In the genomic region with DNA sequence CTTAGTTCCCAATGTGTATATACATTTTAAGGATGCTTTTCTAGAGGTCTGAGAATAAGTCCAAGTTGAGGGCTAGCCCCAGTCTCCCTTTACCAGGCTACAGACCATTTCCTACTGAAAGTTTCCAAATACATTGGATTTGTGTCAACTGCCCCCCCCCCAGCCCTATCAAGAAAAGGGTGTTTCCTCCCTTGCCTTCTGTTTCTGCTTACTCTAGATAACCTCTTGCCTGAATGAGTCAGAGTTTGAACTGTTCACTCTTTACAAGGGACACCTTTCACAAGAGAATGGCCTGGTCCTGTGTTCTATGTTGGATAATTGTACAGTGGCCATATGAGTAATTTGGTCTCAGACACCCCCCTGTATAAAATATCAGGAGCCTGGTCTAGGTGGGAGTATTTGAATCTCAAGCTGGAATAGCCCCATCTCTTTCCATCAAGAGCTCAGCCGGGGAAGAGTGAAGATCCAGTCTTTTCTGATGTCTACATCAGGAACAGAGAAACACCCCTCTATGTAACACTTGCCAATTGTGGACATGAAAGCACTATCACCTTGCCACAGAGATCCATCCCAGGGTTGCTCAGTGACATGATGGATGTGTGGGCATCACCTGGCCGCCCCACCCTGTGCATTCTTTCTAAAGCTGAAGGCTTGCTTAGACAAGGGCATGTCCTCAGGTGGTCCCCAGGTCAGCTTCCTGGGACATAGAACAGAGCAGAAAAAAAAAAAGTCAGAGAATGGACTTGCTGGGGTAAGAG, we compare ENCODE assay signal across 19 mouse cellular contexts. TPM values are rescaled to one million over a fixed set of nuclear protein-coding genes. Genes with fewer than 3 reads are reported as not detected.
DNase-seq lines count a peak whose midpoint lies in the region; ATAC-seq and TF ChIP-seq lines count a peak whose summit lies in the region.
"Had no signal": no experiment of that assay in that cellular context is flagged by ENCODE, and none has a peak within 500 bp of the region (broad histone marks: within the 10 kb centered on the region; RNA-seq: fewer than 3 reads in every experiment).

No protein-coding gene starts in this region.

- TF ChIP-seq CTCF in G1E (IDR thresholded peaks at IDR 0.05; ENCODE audit: low read depth, low read length) = no peak

- no peaks in the 10 kb centered on the region for H3K36me3 ChIP-seq in G1E (replicated peaks)
- no peaks in the 10 kb centered on the region for H3K36me3 ChIP-seq in intestine, embryonic 16.5 days (ENCODE audit: control insufficient read depth, insufficient read depth, low read length)
- H3K36me3 ChIP-seq in neural tube, embryonic 15.5 days = no peaks in the 10 kb centered on the region
- no peaks in the 10 kb centered on the region for H3K36me3 ChIP-seq in midbrain, embryonic 14.5 days (ENCODE audit: control insufficient read depth, insufficient read depth, low read length)
- H3K36me3 ChIP-seq: embryonic facial prominence, embryonic 13.5 days; forebrain, embryonic 12.5 days; kidney, embryonic 15.5 days; limb, embryonic 15.5 days; midbrain, embryonic 12.5 days had no signal

- H3K4me2 ChIP-seq in intestine, embryonic 16.5 days (ENCODE audit: low read depth, low read length) = no peak overlapping the region
- H3K4me2 ChIP-seq in neural tube, embryonic 15.5 days = no peak overlapping the region
- no peak overlapping the region for H3K4me2 ChIP-seq in midbrain, embryonic 14.5 days (ENCODE audit: low read length)
- H3K4me2 ChIP-seq: embryonic facial prominence, embryonic 13.5 days; forebrain, embryonic 12.5 days; kidney, embryonic 15.5 days; limb, embryonic 15.5 days; midbrain, embryonic 12.5 days had no signal

- DNase-seq in G1E (ENCODE audit: low spot score) = no peak
- DNase-seq in MEL-GATA-1-ER (ENCODE audit: extremely low read depth, low read depth) = peak; percentile 70
- no peak for DNase-seq in adrenal gland, adult 18-20 months (ENCODE audit: low spot score in 2 of 2)
- DNase-seq in midbrain, embryonic 14.5 days = no peak
- DNase-seq: cerebellum, adult 11-12 months; heart, adult 11 months; heart, postnatal 4 days; lung, postnatal 14 days had no signal

- no peak overlapping the region for H3K27ac ChIP-seq in intestine, embryonic 16.5 days (ENCODE audit: low read length)
- H3K27ac ChIP-seq in neural tube, embryonic 15.5 days (replicated peaks) = no peak overlapping the region
- no peak overlapping the region for H3K27ac ChIP-seq in midbrain, embryonic 14.5 days (replicated peaks; ENCODE audit: low read depth, low read length)
- H3K27ac ChIP-seq: embryonic facial prominence, embryonic 13.5 days; forebrain, embryonic 12.5 days; kidney, embryonic 15.5 days; layer of hippocampus, adult 2 months; limb, embryonic 15.5 days; midbrain, embryonic 12.5 days had no signal

- peaks cover 47% of the 10 kb centered on the region for H3K27me3 ChIP-seq in G1E (ENCODE audit: insufficient read depth, low read length)
- H3K27me3 ChIP-seq in intestine, embryonic 16.5 days (replicated peaks; ENCODE audit: control insufficient read depth, insufficient read depth, low read length) = no peaks in the 10 kb centered on the region
- H3K27me3 ChIP-seq in neural tube, embryonic 15.5 days (replicated peaks) = no peaks in the 10 kb centered on the region
- H3K27me3 ChIP-seq in midbrain, embryonic 14.5 days (ENCODE audit: control insufficient read depth, insufficient read depth, low read length) = no peaks in the 10 kb centered on the region
- H3K27me3 ChIP-seq: embryonic facial prominence, embryonic 13.5 days; kidney, embryonic 15.5 days; limb, embryonic 15.5 days; Patski had no signal

- peaks cover 16% of the 10 kb centered on the region; the same call in 1 of the 2 replicates for H3K4me1 ChIP-seq in G1E (ENCODE audit: insufficient read depth, low read depth, low read length)
- peaks cover 9% of the 10 kb centered on the region for H3K4me1 ChIP-seq in intestine, embryonic 16.5 days (ENCODE audit: control insufficient read depth, insufficient read depth, low read length)
- peaks cover 7% of the 10 kb centered on the region for H3K4me1 ChIP-seq in neural tube, embryonic 15.5 days
- no peaks in the 10 kb centered on the region for H3K4me1 ChIP-seq in midbrain, embryonic 14.5 days (ENCODE audit: control insufficient read depth, insufficient read depth, low read length)
- H3K4me1 ChIP-seq: midbrain, embryonic 12.5 days had no signal

- peak; percentile 28; the same call in 1 of the 2 replicates for ATAC-seq in G1E (ENCODE audit: extremely low read depth, insufficient number of reproducible peaks, low FRiP score, poor library complexity, severe bottlenecking)
- ATAC-seq in intestine, embryonic 16.5 days = peak; percentile 49
- ATAC-seq in megakaryocyte progenitor cell, adult 5-6 weeks (replicated peaks; ENCODE audit: poor library complexity) = peak; percentile 92
- no peak for ATAC-seq in neural tube, embryonic 15.5 days (ENCODE audit: low FRiP score)
- no peak for ATAC-seq in midbrain, embryonic 14.5 days (ENCODE audit: low FRiP score, low TSS enrichment)
- ATAC-seq: Patski had no signal

- WGBS in intestine, embryonic 16.5 days = 90% methylated on average over 2 of the region's 2 CpGs
- WGBS in neural tube, embryonic 15.5 days = 94% methylated on average over 2 of the region's 2 CpGs
- WGBS in midbrain, embryonic 14.5 days = 84% methylated on average over 2 of the region's 2 CpGs

- H3K9me3 ChIP-seq in G1E (replicated peaks) = no peaks in the 10 kb centered on the region
- H3K9me3 ChIP-seq in intestine, embryonic 16.5 days (ENCODE audit: control insufficient read depth, low read length) = no peaks in the 10 kb centered on the region
- H3K9me3 ChIP-seq in neural tube, embryonic 15.5 days (replicated peaks) = no peaks in the 10 kb centered on the region
- no peaks in the 10 kb centered on the region for H3K9me3 ChIP-seq in midbrain, embryonic 14.5 days (ENCODE audit: control insufficient read depth, low read length)
- H3K9me3 ChIP-seq: embryonic facial prominence, embryonic 13.5 days; forebrain, embryonic 12.5 days; kidney, embryonic 15.5 days; limb, embryonic 15.5 days; midbrain, embryonic 12.5 days had no signal

- H3K4me3 ChIP-seq in G1E (ENCODE audit: low read depth, low read length) = no peak overlapping the region
- no peak overlapping the region for H3K4me3 ChIP-seq in intestine, embryonic 16.5 days (ENCODE audit: low read length)
- no peak overlapping the region for H3K4me3 ChIP-seq in neural tube, embryonic 15.5 days (replicated peaks)
- H3K4me3 ChIP-seq in midbrain, embryonic 14.5 days (replicated peaks; ENCODE audit: low read depth, low read length) = no peak overlapping the region
- H3K4me3 ChIP-seq: embryonic facial prominence, embryonic 13.5 days; forebrain, embryonic 12.5 days; kidney, embryonic 15.5 days; layer of hippocampus, adult 2 months; limb, embryonic 15.5 days; midbrain, embryonic 12.5 days; myocyte had no signal

- no peak overlapping the region for H3K9ac ChIP-seq in intestine, embryonic 16.5 days (ENCODE audit: low read depth, low read length)
- H3K9ac ChIP-seq in neural tube, embryonic 15.5 days (replicated peaks) = no peak overlapping the region
- H3K9ac ChIP-seq in midbrain, embryonic 14.5 days (replicated peaks; ENCODE audit: low read length) = no peak overlapping the region
- H3K9ac ChIP-seq: embryonic facial prominence, embryonic 13.5 days; forebrain, embryonic 12.5 days; kidney, embryonic 15.5 days; limb, embryonic 15.5 days; midbrain, embryonic 12.5 days had no signal

RNA-seq across cellular contexts. Expression of a gene that starts 23.5 kb away (rescaled TPM):
- not detected in 2 replicates for total RNA-seq in G1E (2014; fragmentation: Nextera tagmentation)
- total RNA-seq in G1E (2017) = 0.76 and 1.1 TPM in 2 replicates
- not detected in 2 replicates for polyA plus RNA-seq in G1E (2012)
- polyA plus RNA-seq in intestine, embryonic 16.5 days (2015; fragmentation: Nextera tagmentation; extraction: Ambion mirVana) = 273 and 289 TPM in 2 replicates
- total RNA-seq in megakaryocyte progenitor cell, adult 5-6 weeks (2015) = 4.7 and 6.9 TPM in 2 replicates
- 5.5 and 7.9 TPM in 2 replicates for total RNA-seq in megakaryocyte progenitor cell, adult 5-6 weeks (2017)
- total RNA-seq in adrenal gland, adult 18-20 months (2021) = 10 to 100 TPM; 28.9 to 29.3 TPM
- polyA plus RNA-seq in neural tube, embryonic 15.5 days (2015; fragmentation: Nextera tagmentation; extraction: Ambion mirVana) = 25.4 and 35.8 TPM in 2 replicates
- 18.3 and 19.4 TPM in 2 replicates for polyA plus RNA-seq in midbrain, embryonic 14.5 days (2014; fragmentation: Nextera tagmentation; extraction: Ambion mirVana)

RNA-seq across cellular contexts. Expression of a gene that starts 41.6 kb away (rescaled TPM):
- total RNA-seq in G1E (2014; fragmentation: Nextera tagmentation) (not detected in 2 replicates), G1E (2017) (not detected in 2 replicates)
- polyA plus RNA-seq in G1E (2012) = not detected in 2 replicates
- polyA plus RNA-seq in intestine, embryonic 16.5 days (2015; fragmentation: Nextera tagmentation; extraction: Ambion mirVana) = 0.13 and 0.16 TPM in 2 replicates
- not detected in 2 replicates for total RNA-seq in megakaryocyte progenitor cell, adult 5-6 weeks (2015)
- not detected in 2 replicates for total RNA-seq in megakaryocyte progenitor cell, adult 5-6 weeks (2017)
- not detected for total RNA-seq in adrenal gland, adult 18-20 months (2021)
- polyA plus RNA-seq in neural tube, embryonic 15.5 days (2015; fragmentation: Nextera tagmentation; extraction: Ambion mirVana) = 0.45 and 0.56 TPM in 2 replicates
- polyA plus RNA-seq in midbrain, embryonic 14.5 days (2014; fragmentation: Nextera tagmentation; extraction: Ambion mirVana) = 0.38 and 0.49 TPM in 2 replicates
- total RNA-seq: heart, postnatal 4 days had no signal
- polyA plus RNA-seq: Patski had no signal

Comparison
In these comparisons a context has a peak if more than half of its experiments do, and no peak if none do; other contexts are left out.
1. ATAC-seq: peak in G1E (single experiment), intestine, embryonic 16.5 days (single experiment) and megakaryocyte progenitor cell, adult 5-6 weeks (single experiment); none in neural tube, embryonic 15.5 days (single experiment) and midbrain, embryonic 14.5 days (single experiment).
2. RNA of a gene that starts 23.5 kb away (polyA plus RNA-seq): 273 to 289 TPM in intestine, embryonic 16.5 days, 25.4 to 35.8 TPM in neural tube, embryonic 15.5 days and 18.3 to 19.4 TPM in midbrain, embryonic 14.5 days; not detected in G1E; every median in the first group is over 10 times any median in the second.